Mouse (Mus musculus): ENCODE results near the gene Olfr90. TPM values are rescaled to one million over a fixed set of nuclear protein-coding genes. Genes with fewer than 3 reads are reported as not detected.
"Not testable (repeated sequence)": the region's sequence is repeated elsewhere in the genome, so short reads cannot be mapped to it uniquely, and the experiment has no call there.

The Olfr90 gene
- not detected in 2 replicates for polyA plus RNA-seq (2015; fragmentation: Nextera tagmentation; extraction: Ambion mirVana)

GRCm38 (mm10) chr17:37088399-37088798 lies at the start of gene Olfr90:
Gene Olfr90 (minus strand): TSS chr17:37088499.
- no peak within 1 kb of the TSS for H3K9ac ChIP-seq (replicated peaks; ENCODE audit: low read length)
- H3K27ac ChIP-seq (ENCODE audit: low read length): no peak within 1 kb of the TSS
- H3K4me2 ChIP-seq (replicated peaks; ENCODE audit: low read depth, low read length): no peak within 1 kb of the TSS
- no peak for ATAC-seq (ENCODE audit: low FRiP score, low TSS enrichment)
- no peaks in the 10 kb centered on the region for H3K9me3 ChIP-seq (ENCODE audit: low read length)
- no peaks in the 10 kb centered on the region for H3K36me3 ChIP-seq (ENCODE audit: insufficient read depth, low read length)
- H3K27me3 ChIP-seq (ENCODE audit: insufficient read depth, low read length): no peaks in the 10 kb centered on the region
- no peaks in the 10 kb centered on the region for H3K4me1 ChIP-seq (ENCODE audit: insufficient read depth, low read length)
- H3K4me3 ChIP-seq (ENCODE audit: low read length): no peak within 1 kb of the TSS

GRCm38 (mm10) chr17:37131366-37131765 lies 43.1 kb upstream of the Olfr90 start:
- H3K36me3 ChIP-seq (ENCODE audit: insufficient read depth, low read length); H3K4me3 ChIP-seq (ENCODE audit: low read length); ATAC-seq (ENCODE audit: low FRiP score, low TSS enrichment); H3K9me3 ChIP-seq (ENCODE audit: low read length); H3K4me2 ChIP-seq (replicated peaks; ENCODE audit: low read depth, low read length); H3K9ac ChIP-seq (replicated peaks; ENCODE audit: low read length); H3K27ac ChIP-seq (ENCODE audit: low read length); H3K27me3 ChIP-seq (ENCODE audit: insufficient read depth, low read length); H3K4me1 ChIP-seq (ENCODE audit: insufficient read depth, low read length): not testable (repeated sequence)
- WGBS: 80% methylated on average over 4 of the region's 4 CpGs

GRCm38 (mm10) chr17:37119988-37120387 lies 31.7 kb upstream of the Olfr90 start, which contains the start of gene Olfr92:
Gene Olfr92 (minus strand): TSS chr17:37120088.
- H3K36me3 ChIP-seq (ENCODE audit: insufficient read depth, low read length): no peaks in the 10 kb centered on the region
- no peaks in the 10 kb centered on the region for H3K4me1 ChIP-seq (ENCODE audit: insufficient read depth, low read length)
- no peak within 1 kb of the TSS for H3K4me2 ChIP-seq (replicated peaks; ENCODE audit: low read depth, low read length)
- no peaks in the 10 kb centered on the region for H3K9me3 ChIP-seq (ENCODE audit: low read length)
- H3K27ac ChIP-seq (ENCODE audit: low read length): no peak within 1 kb of the TSS
- no peak within 1 kb of the TSS for H3K9ac ChIP-seq (replicated peaks; ENCODE audit: low read length)
- no peaks in the 10 kb centered on the region for H3K27me3 ChIP-seq (ENCODE audit: insufficient read depth, low read length)
- 91% methylated on average over 2 of the region's 2 CpGs for WGBS
- no peak for ATAC-seq (ENCODE audit: low FRiP score, low TSS enrichment)
- no peak within 1 kb of the TSS for H3K4me3 ChIP-seq (ENCODE audit: low read length)

- 87% methylated on average over 1 of the region's 1 CpGs for WGBS
- H3K4me2 ChIP-seq (replicated peaks; ENCODE audit: low read depth, low read length): no peak within 1 kb of the TSS
- no peaks in the 10 kb centered on the region for H3K9me3 ChIP-seq (ENCODE audit: low read length)
- H3K27me3 ChIP-seq (ENCODE audit: insufficient read depth, low read length): no peaks in the 10 kb centered on the region
- no peak within 1 kb of the TSS for H3K9ac ChIP-seq (replicated peaks; ENCODE audit: low read length)
- ATAC-seq (ENCODE audit: low FRiP score, low TSS enrichment): no peak
- no peak within 1 kb of the TSS for H3K4me3 ChIP-seq (ENCODE audit: low read length)
- no peak within 1 kb of the TSS for H3K27ac ChIP-seq (ENCODE audit: low read length)
- H3K4me1 ChIP-seq (ENCODE audit: insufficient read depth, low read length): no peaks in the 10 kb centered on the region
- H3K36me3 ChIP-seq (ENCODE audit: insufficient read depth, low read length): no peaks in the 10 kb centered on the region
These were observed 9.9 kb upstream of the Olfr90 start, which contains the start of gene Olfr91 for GRCm38 (mm10) chr17:37098178-37098577. Gene Olfr91 (minus strand): TSS chr17:37098278.

GRCm38 (mm10) chr17:37093289-37093688 lies 5.0 kb upstream of the Olfr90 start:
- no peaks in the 10 kb centered on the region for H3K36me3 ChIP-seq (ENCODE audit: insufficient read depth, low read length)
- no peak overlapping the region for H3K4me2 ChIP-seq (replicated peaks; ENCODE audit: low read depth, low read length)
- 68% methylated on average over 5 of the region's 5 CpGs for WGBS
- ATAC-seq (ENCODE audit: low FRiP score, low TSS enrichment): no peak
- H3K9me3 ChIP-seq (ENCODE audit: low read length): no peaks in the 10 kb centered on the region
- no peaks in the 10 kb centered on the region for H3K27me3 ChIP-seq (ENCODE audit: insufficient read depth, low read length)
- no peak overlapping the region for H3K4me3 ChIP-seq (ENCODE audit: low read length)
- H3K9ac ChIP-seq (replicated peaks; ENCODE audit: low read length): no peak overlapping the region
- H3K4me1 ChIP-seq (ENCODE audit: insufficient read depth, low read length): no peaks in the 10 kb centered on the region
- no peak overlapping the region for H3K27ac ChIP-seq (ENCODE audit: low read length)

- Histone ChIP-seq H3K9me3 (ENCODE audit: low read length) (no peaks in the 10 kb centered on the region), H3K4me1 (ENCODE audit: insufficient read depth, low read length) (no peaks in the 10 kb centered on the region), H3K27me3 (ENCODE audit: insufficient read depth, low read length) (no peaks in the 10 kb centered on the region), H3K36me3 (ENCODE audit: insufficient read depth, low read length) (no peaks in the 10 kb centered on the region), H3K4me2 (replicated peaks; ENCODE audit: low read depth, low read length) (no peak overlapping the region), H3K27ac (ENCODE audit: low read length) (no peak overlapping the region), H3K9ac (replicated peaks; ENCODE audit: low read length) (no peak overlapping the region), H3K4me3 (ENCODE audit: low read length) (no peak overlapping the region)
- 69% methylated on average over 1 of the region's 1 CpGs for WGBS
- no peak for ATAC-seq (ENCODE audit: low FRiP score, low TSS enrichment)
These were observed 3.9 kb upstream of the Olfr90 start for GRCm38 (mm10) chr17:37092198-37092597.

- 69% methylated on average over 10 of the region's 10 CpGs for WGBS
- no peak overlapping the region for H3K4me3 ChIP-seq (ENCODE audit: low read length)
These were observed 2.8 kb downstream of the Olfr90 start for GRCm38 (mm10) chr17:37085545-37085944.

GRCm38 (mm10) chr17:37084632-37085031 lies 3.7 kb downstream of the Olfr90 start:
- no peaks in the 10 kb centered on the region for H3K27me3 ChIP-seq (ENCODE audit: insufficient read depth, low read length)
- H3K9ac ChIP-seq (replicated peaks; ENCODE audit: low read length): no peak overlapping the region
- ATAC-seq (ENCODE audit: low FRiP score, low TSS enrichment): no peak
- no peak overlapping the region for H3K27ac ChIP-seq (ENCODE audit: low read length)
- 73% methylated on average over 5 of the region's 5 CpGs for WGBS
- no peak overlapping the region for H3K4me2 ChIP-seq (replicated peaks; ENCODE audit: low read depth, low read length)
- no peaks in the 10 kb centered on the region for H3K9me3 ChIP-seq (ENCODE audit: low read length)
- H3K36me3 ChIP-seq (ENCODE audit: insufficient read depth, low read length): no peaks in the 10 kb centered on the region
- H3K4me3 ChIP-seq (ENCODE audit: low read length): no peak overlapping the region
- 0 out of 2 replicates have a peak, but pooled peaks cover 4% of the 10 kb centered on the region for H3K4me1 ChIP-seq (ENCODE audit: insufficient read depth, low read length)

More at GRCm38 (mm10) chr17:37085545-37085944, 2.8 kb downstream of the Olfr90 start:
- Histone ChIP-seq H3K4me2 (replicated peaks; ENCODE audit: low read depth, low read length) (no peak overlapping the region), H3K9ac (replicated peaks; ENCODE audit: low read length) (no peak overlapping the region), H3K4me1 (ENCODE audit: insufficient read depth, low read length) (no peaks in the 10 kb centered on the region), H3K9me3 (ENCODE audit: low read length) (no peaks in the 10 kb centered on the region), H3K27ac (ENCODE audit: low read length) (no peak overlapping the region), H3K27me3 (ENCODE audit: insufficient read depth, low read length) (no peaks in the 10 kb centered on the region), H3K36me3 (ENCODE audit: insufficient read depth, low read length) (no peaks in the 10 kb centered on the region)
- ATAC-seq (ENCODE audit: low FRiP score, low TSS enrichment): no peak

- no peak overlapping the region for H3K27ac ChIP-seq (ENCODE audit: low read length)
- H3K9ac ChIP-seq (replicated peaks; ENCODE audit: low read length): no peak overlapping the region
- H3K4me3 ChIP-seq (ENCODE audit: low read length): no peak overlapping the region
- no peaks in the 10 kb centered on the region for H3K9me3 ChIP-seq (ENCODE audit: low read length)
- peak; percentile 76; the same call in 1 of the 2 replicates for ATAC-seq (ENCODE audit: low FRiP score, low TSS enrichment)
- H3K36me3 ChIP-seq (ENCODE audit: insufficient read depth, low read length): no peaks in the 10 kb centered on the region
- no peak overlapping the region for H3K4me2 ChIP-seq (replicated peaks; ENCODE audit: low read depth, low read length)
- H3K27me3 ChIP-seq (ENCODE audit: insufficient read depth, low read length): no peaks in the 10 kb centered on the region
- WGBS: 4% methylated on average over 8 of the region's 8 CpGs
- H3K4me1 ChIP-seq (ENCODE audit: insufficient read depth, low read length): 0 out of 2 replicates have a peak, but pooled peaks cover 4% of the 10 kb centered on the region
These were observed 5.0 kb downstream of the Olfr90 start for GRCm38 (mm10) chr17:37083327-37083726.

- H3K27ac ChIP-seq (ENCODE audit: low read length): no peak overlapping the region
- ATAC-seq (ENCODE audit: low FRiP score, low TSS enrichment): no peak
- H3K4me2 ChIP-seq (replicated peaks; ENCODE audit: low read depth, low read length): no peak overlapping the region
- no peaks in the 10 kb centered on the region for H3K36me3 ChIP-seq (ENCODE audit: insufficient read depth, low read length)
- H3K4me3 ChIP-seq (ENCODE audit: low read length): no peak overlapping the region
- H3K4me1 ChIP-seq (ENCODE audit: insufficient read depth, low read length): 0 out of 2 replicates have a peak, but pooled peaks cover 4% of the 10 kb centered on the region
- WGBS: 91% methylated on average over 4 of the region's 4 CpGs
- H3K9ac ChIP-seq (replicated peaks; ENCODE audit: low read length): no peak overlapping the region
- H3K9me3 ChIP-seq (ENCODE audit: low read length): no peaks in the 10 kb centered on the region
- H3K27me3 ChIP-seq (ENCODE audit: insufficient read depth, low read length): no peaks in the 10 kb centered on the region
These were observed 6.6 kb downstream of the Olfr90 start for GRCm38 (mm10) chr17:37081659-37082058.
